Mouse (Mus musculus) bone marrow macrophage, adult 2 months (primary cell): ENCODE data around the gene Eps8.

Experiments used
- CTCF ChIP-seq: IDR thresholded peaks from 2 replicates; pipeline ENCODE4 v1.5.1; 2012; ENCODE audit warnings: low read depth, mild to moderate bottlenecking, low read length, moderate library complexity
- POLR2A ChIP-seq: IDR thresholded peaks from 2 replicates; pipeline ENCODE4 v1.6.1; 2012; ENCODE audit warnings: mild to moderate bottlenecking, low read depth, low read length, borderline replicate concordance

DNA sequence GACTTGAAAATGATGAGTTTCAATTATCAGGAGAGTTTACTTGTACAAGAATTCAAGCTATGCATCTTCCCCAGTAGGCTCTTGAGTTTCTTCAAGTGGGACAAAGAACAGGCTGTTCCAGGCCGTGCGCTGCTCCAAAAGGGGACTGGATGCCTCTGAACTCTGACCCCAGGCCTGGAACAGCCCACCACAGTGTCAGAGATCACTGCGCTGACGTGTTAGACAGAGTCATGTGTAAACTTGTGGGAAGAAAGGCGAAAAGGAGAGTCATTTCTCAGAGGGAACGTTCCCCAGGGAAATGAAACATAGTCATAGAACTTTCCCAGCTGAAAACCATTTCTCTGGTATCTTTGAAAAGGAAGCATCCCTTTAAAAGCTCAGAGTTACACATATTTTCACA is 167.2 kb downstream of the Eps8 start:
- TF ChIP-seq CTCF (no peak), POLR2A (no peak)
